Mouse (Mus musculus): ENCODE data around the gene Znhit2. TPM values are rescaled to one million over a fixed set of nuclear protein-coding genes. Genes with fewer than 3 reads are reported as not detected.

Gene Znhit2
- polyA plus RNA-seq, 1 experiment, result 38.5 TPM

DNA sequence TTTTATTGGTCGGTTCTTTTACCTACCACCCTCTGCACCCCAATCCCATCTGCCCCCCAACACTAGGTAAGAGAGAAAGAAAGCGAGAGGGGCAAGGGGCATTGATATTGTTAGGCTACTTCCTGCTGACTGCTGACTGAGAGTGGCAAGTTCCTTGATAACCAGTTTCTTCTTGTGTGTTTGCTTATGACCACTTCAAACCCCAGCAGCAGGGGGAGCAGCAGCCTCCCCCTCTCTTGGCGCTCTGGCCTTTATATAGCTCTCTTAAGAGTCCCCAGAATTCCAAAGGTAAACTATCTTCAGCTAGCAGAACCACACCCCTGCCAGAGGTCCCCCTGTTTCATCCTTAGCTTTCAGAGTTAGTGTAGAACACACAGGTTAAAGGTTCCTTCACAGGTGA lies 40.7 kb upstream of the Znhit2 start:
- Histone ChIP-seq H3K4me3 (ENCODE audit: extremely low read depth, insufficient read depth, insufficient read length) (no peak overlapping the region), H3K4me1 (ENCODE audit: control insufficient read depth, insufficient read depth, insufficient read length) (peaks cover 8% of the 10 kb centered on the region; the same call in 1 of the 2 replicates), H3K27me3 (ENCODE audit: control insufficient read depth, insufficient read depth, low read length) (no peaks in the 10 kb centered on the region), H3K36me3 (ENCODE audit: control insufficient read depth, insufficient read depth, low read length) (no peaks in the 10 kb centered on the region), H3K27ac (ENCODE audit: insufficient read depth, low read length) (no peak overlapping the region)
- DNase-seq (ENCODE audit: low read depth in 1 of 2, low spot score in 2 of 2), result no peak
- WGBS, result 57% methylated on average over 3 of the region's 3 CpGs
- TF ChIP-seq POLR2A (IDR thresholded peaks at IDR 0.05; ENCODE audit: low read depth, low read length) (no peak), CTCF (IDR thresholded peaks at IDR 0.05; ENCODE audit: extremely low read depth, insufficient read depth, insufficient read length, insufficient replicate concordance) (no peak)

DNA sequence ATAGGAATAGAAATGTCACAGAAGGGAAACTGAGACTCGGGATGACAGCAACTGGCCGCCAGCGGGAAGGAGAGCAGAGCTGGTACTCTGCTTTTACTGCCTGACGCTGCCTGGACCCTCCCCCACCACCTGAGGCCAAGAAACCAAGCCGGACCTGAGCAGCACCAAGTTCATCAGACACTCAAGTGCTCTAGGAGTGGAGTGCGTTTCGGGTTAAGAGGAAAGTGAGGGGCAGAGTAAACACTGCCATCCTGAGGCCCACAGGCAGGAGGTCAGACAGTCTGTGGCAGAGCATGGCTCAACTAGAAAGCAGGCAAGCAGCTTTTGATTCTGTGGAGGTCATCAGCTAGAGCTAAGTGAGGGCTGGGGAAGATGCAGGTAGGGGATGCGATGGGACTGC lies 37.9 kb upstream of the Znhit2 start:
- DNase-seq (ENCODE audit: low read depth in 1 of 2, low spot score in 2 of 2), result no peak
- Histone ChIP-seq H3K27me3 (ENCODE audit: control insufficient read depth, insufficient read depth, low read length) (no peaks in the 10 kb centered on the region), H3K27ac (ENCODE audit: insufficient read depth, low read length) (no peak overlapping the region), H3K4me3 (ENCODE audit: extremely low read depth, insufficient read depth, insufficient read length) (no peak overlapping the region), H3K36me3 (ENCODE audit: control insufficient read depth, insufficient read depth, low read length) (no peaks in the 10 kb centered on the region), H3K4me1 (ENCODE audit: control insufficient read depth, insufficient read depth, insufficient read length) (no peaks in the 10 kb centered on the region)
- TF ChIP-seq POLR2A (IDR thresholded peaks at IDR 0.05; ENCODE audit: low read depth, low read length) (no peak), CTCF (IDR thresholded peaks at IDR 0.05; ENCODE audit: extremely low read depth, insufficient read depth, insufficient read length, insufficient replicate concordance) (no peak)
- 95% methylated on average over 8 of the region's 8 CpGs for WGBS

DNA sequence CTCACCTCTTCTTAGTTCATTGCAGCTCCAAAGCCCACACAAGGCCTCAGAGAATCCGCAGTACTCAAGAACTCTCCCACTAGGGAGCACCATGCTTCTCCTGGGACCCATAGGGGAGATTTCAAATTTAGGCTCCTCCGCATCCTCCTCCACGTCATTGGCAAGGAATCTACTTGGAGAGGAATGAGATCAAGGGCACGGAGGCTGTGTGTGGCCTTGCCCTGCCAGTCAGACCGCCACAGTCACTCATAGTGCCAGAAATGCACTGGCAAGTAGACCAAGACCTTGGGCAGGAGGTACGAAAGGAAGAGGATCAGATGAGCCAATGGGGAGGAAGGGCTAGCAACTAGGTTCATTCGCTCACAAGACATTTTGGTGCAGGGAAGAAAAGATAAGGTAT lies 37.1 kb upstream of the Znhit2 start:
- Histone ChIP-seq H3K4me3 (ENCODE audit: extremely low read depth, insufficient read depth, insufficient read length) (no peak overlapping the region), H3K27ac (ENCODE audit: insufficient read depth, low read length) (no peak overlapping the region), H3K27me3 (ENCODE audit: control insufficient read depth, insufficient read depth, low read length) (no peaks in the 10 kb centered on the region), H3K4me1 (ENCODE audit: control insufficient read depth, insufficient read depth, insufficient read length) (no peaks in the 10 kb centered on the region), H3K36me3 (ENCODE audit: control insufficient read depth, insufficient read depth, low read length) (no peaks in the 10 kb centered on the region)
- DNase-seq (ENCODE audit: low read depth in 1 of 2, low spot score in 2 of 2), result no peak
- WGBS, result 88% methylated on average over 7 of the region's 7 CpGs
- TF ChIP-seq CTCF (IDR thresholded peaks at IDR 0.05; ENCODE audit: extremely low read depth, insufficient read depth, insufficient read length, insufficient replicate concordance), result no peak
- no peak for TF ChIP-seq POLR2A (IDR thresholded peaks at IDR 0.05; ENCODE audit: low read depth, low read length)

DNA sequence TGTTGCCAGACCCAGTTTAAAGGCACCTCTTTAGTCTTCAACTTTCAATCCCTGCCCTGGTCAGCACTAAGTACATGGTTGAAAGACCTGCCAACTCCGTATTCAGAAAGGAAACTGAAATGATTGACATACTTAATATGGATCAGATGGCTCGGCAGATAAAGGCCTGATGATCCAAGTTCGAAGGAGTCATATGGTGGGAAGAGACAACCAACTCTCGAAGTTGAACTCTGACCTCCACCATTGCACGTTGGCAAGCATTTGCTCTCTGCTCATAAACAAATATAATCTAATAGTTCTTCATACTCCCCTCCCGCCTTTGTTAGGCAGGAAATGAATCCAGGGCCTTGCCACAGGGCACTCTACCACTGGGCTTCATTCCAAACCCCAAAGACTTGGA lies 32.0 kb upstream of the Znhit2 start:
- no peak overlapping the region for H3K27ac ChIP-seq (ENCODE audit: insufficient read depth, low read length)
- 75% methylated on average over 6 of the region's 6 CpGs for WGBS

DNA sequence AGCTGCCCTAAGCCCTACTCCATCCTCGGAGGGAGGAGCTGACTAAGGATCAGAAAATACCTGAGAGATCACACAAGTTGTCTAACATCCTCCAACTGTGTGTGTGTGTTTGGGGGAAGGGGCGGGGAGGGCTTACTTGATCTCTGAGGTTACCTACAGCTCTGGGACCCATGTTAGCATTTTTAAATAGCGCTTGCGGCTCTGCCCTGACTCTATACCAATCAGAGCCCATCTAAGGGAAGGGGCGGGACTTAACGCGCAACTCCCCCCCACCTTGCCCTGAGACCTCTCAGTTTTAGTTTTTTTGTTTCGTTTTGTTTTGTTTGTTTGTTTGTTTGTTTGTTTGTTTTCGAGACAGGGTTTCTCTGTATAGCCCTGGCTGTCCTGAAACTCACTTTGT lies 31.6 kb upstream of the Znhit2 start:
- no peak overlapping the region for H3K4me3 ChIP-seq (ENCODE audit: extremely low read depth, insufficient read depth, insufficient read length)
- WGBS, result 84% methylated on average over 9 of the region's 9 CpGs
- TF ChIP-seq POLR2A (IDR thresholded peaks at IDR 0.05; ENCODE audit: low read depth, low read length) (no peak), CTCF (IDR thresholded peaks at IDR 0.05; ENCODE audit: extremely low read depth, insufficient read depth, insufficient read length, insufficient replicate concordance) (no peak)
- no peaks in the 10 kb centered on the region for H3K36me3 ChIP-seq (ENCODE audit: control insufficient read depth, insufficient read depth, low read length)
- no peaks in the 10 kb centered on the region for H3K27me3 ChIP-seq (ENCODE audit: control insufficient read depth, insufficient read depth, low read length)
- H3K27ac ChIP-seq (ENCODE audit: insufficient read depth, low read length), result no peak overlapping the region
- DNase-seq (ENCODE audit: low read depth in 1 of 2, low spot score in 2 of 2), result no peak
- no peaks in the 10 kb centered on the region for H3K4me1 ChIP-seq (ENCODE audit: control insufficient read depth, insufficient read depth, insufficient read length)

More for the DNA sequence above, 32.0 kb upstream of the Znhit2 start:
- DNase-seq (ENCODE audit: low read depth in 1 of 2, low spot score in 2 of 2), result no peak
- TF ChIP-seq CTCF (IDR thresholded peaks at IDR 0.05; ENCODE audit: extremely low read depth, insufficient read depth, insufficient read length, insufficient replicate concordance), result no peak
- no peak for TF ChIP-seq POLR2A (IDR thresholded peaks at IDR 0.05; ENCODE audit: low read depth, low read length)
- Histone ChIP-seq H3K4me1 (ENCODE audit: control insufficient read depth, insufficient read depth, insufficient read length) (no peaks in the 10 kb centered on the region), H3K4me3 (ENCODE audit: extremely low read depth, insufficient read depth, insufficient read length) (no peak overlapping the region), H3K36me3 (ENCODE audit: control insufficient read depth, insufficient read depth, low read length) (no peaks in the 10 kb centered on the region), H3K27me3 (ENCODE audit: control insufficient read depth, insufficient read depth, low read length) (no peaks in the 10 kb centered on the region)

DNA sequence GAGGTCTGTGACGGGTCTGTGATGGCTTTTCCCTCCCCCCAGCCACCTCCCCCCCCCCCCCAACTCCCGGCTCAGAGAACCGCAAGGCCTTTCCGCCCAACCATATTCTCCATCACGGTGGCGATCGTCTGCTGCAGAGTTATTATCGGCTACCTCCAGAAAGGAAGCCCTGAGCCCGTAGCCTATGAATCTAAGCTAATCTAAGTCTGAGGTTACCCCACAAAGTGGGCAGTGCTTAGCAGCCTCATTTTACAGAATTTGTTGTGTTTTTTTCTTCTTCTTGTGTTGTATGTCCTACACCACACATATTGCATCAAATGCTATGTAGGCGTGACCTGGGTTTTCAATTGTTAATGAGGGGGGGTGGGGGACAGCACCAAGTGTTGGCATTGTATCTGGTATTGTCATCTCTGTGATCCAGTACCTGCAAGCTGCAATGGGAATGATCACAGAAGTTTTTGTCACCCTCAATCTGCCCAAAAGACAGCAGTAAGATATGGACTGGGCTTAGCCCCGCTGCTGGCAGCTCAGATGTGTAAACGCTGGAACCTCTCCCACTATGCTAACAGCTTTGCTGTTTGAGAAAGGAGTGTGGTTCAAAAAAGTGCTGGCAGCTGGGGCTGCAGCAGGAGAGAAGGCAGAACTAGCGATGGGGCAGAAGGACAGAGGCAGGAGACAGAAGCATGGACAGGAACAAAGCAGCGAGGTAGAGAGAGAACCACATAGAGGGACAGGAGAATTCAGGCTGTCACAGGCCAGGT lies 30.3 kb upstream of the Znhit2 start:
- no peak for DNase-seq (ENCODE audit: low read depth in 1 of 2, low spot score in 2 of 2)
- no peak for TF ChIP-seq POLR2A (IDR thresholded peaks at IDR 0.05; ENCODE audit: low read depth, low read length)
- Histone ChIP-seq H3K27me3 (ENCODE audit: control insufficient read depth, insufficient read depth, low read length) (no peaks in the 10 kb centered on the region), H3K4me3 (ENCODE audit: extremely low read depth, insufficient read depth, insufficient read length) (no peak overlapping the region), H3K27ac (ENCODE audit: insufficient read depth, low read length) (no peak overlapping the region), H3K4me1 (ENCODE audit: control insufficient read depth, insufficient read depth, insufficient read length) (no peaks in the 10 kb centered on the region), H3K36me3 (ENCODE audit: control insufficient read depth, insufficient read depth, low read length) (no peaks in the 10 kb centered on the region)
- 74% methylated on average over 14 of the region's 14 CpGs for WGBS

DNA sequence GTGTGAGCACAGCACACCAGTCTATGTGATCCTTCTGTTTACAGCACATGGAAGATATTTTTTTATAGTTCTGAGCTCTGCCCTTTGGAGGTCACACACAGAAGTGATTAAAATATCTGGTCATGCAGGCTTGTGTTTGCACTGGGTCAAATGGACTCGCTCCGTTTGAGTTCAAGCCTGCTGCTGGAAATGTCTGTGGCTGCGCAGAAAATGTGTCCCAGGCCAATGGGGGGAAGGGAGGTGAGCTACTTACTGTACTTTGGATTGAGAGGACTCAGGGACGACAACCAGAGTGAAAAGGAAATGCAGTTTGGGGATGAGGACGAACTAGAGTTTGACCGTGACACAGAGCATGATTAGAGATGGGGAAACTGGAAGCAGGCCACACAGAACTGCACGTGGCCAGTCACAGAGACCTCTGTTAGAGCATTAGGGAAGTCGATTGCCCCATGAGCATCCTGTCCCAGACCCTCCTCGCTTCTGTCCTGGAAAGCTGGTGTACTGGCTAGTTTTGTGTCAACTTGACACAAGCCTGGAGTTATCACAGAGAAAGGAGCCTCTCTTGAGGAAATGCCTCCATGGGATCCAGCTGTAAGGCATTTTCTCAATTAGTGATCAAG lies 24.9 kb upstream of the Znhit2 start:
- H3K36me3 ChIP-seq (ENCODE audit: control insufficient read depth, insufficient read depth, low read length), result no peaks in the 10 kb centered on the region
- H3K27ac ChIP-seq (ENCODE audit: insufficient read depth, low read length), result no peak overlapping the region
- 62% methylated on average over 9 of the region's 9 CpGs for WGBS
- H3K27me3 ChIP-seq (ENCODE audit: control insufficient read depth, insufficient read depth, low read length), result no peaks in the 10 kb centered on the region
- no peak overlapping the region for H3K4me3 ChIP-seq (ENCODE audit: extremely low read depth, insufficient read depth, insufficient read length)
- TF ChIP-seq POLR2A (IDR thresholded peaks at IDR 0.05; ENCODE audit: low read depth, low read length), result no peak
- TF ChIP-seq CTCF (IDR thresholded peaks at IDR 0.05; ENCODE audit: extremely low read depth, insufficient read depth, insufficient read length, insufficient replicate concordance), result no peak
- H3K4me1 ChIP-seq (ENCODE audit: control insufficient read depth, insufficient read depth, insufficient read length), result no peaks in the 10 kb centered on the region
- DNase-seq (ENCODE audit: low read depth in 1 of 2, low spot score in 2 of 2), result no peak
